Comparison of ENCODE assay signal across 10 mouse cellular contexts in the genomic region with DNA sequence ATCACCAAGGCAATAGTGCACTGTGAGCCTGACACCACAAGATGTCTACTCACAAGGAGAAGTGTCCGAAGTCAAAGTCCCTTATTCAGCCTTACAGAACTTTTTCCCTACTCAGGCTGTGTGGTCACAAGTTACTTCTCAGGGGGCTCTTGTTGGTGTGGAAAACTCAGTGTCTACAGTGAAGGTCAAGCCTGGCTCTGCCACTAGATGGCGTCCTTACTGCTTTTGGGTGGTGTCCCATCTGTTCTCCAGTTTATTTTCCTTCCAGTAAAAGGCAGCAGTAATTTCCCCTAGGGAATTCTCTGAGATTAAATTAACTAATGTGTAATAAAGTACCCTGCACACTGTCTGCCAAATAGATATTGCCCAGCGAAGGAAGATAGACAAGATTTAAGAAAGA.
DNase-seq lines count a peak whose midpoint lies in the region; ATAC-seq and TF ChIP-seq lines count a peak whose summit lies in the region.
"Had no signal": no experiment of that assay in that cellular context is flagged by ENCODE, and none has a peak within 500 bp of the region (broad histone marks: within the 10 kb centered on the region; RNA-seq: fewer than 3 reads in every experiment).

No protein-coding gene starts in this region.

- H3K9me3 ChIP-seq in lung, embryonic 14.5 days (ENCODE audit: low read depth, low read length): no peaks in the 10 kb centered on the region
- H3K9me3 ChIP-seq in limb, embryonic 10.5 days (replicated peaks): no peaks in the 10 kb centered on the region
- H3K9me3 ChIP-seq: limb, embryonic 12.5 days had no signal

- H3K4me1 ChIP-seq in lung, embryonic 14.5 days (ENCODE audit: insufficient read depth): no peaks in the 10 kb centered on the region
- no peaks in the 10 kb centered on the region for H3K4me1 ChIP-seq in limb, embryonic 10.5 days
- H3K4me1 ChIP-seq: limb, embryonic 12.5 days had no signal

- no peaks in the 10 kb centered on the region for H3K27me3 ChIP-seq in lung, embryonic 14.5 days (ENCODE audit: insufficient read depth, low read length)
- H3K27me3 ChIP-seq in limb, embryonic 10.5 days (ENCODE audit: low read depth, poor library complexity, severe bottlenecking): no peaks in the 10 kb centered on the region
- H3K27me3 ChIP-seq: limb, embryonic 12.5 days had no signal

- H3K4me2 ChIP-seq in lung, embryonic 14.5 days: no peak overlapping the region
- H3K4me2 ChIP-seq: limb, embryonic 12.5 days had no signal

- intact Hi-C loops in gastrocnemius, postnatal 36 days (cut with DNase I): no loop called here

- ATAC-seq in lung, embryonic 14.5 days (ENCODE audit: insufficient read depth): no peak
- ATAC-seq in monocyte, adult 5-6 weeks (replicated peaks; ENCODE audit: insufficient number of reproducible peaks, low FRiP score, low TSS enrichment, poor library complexity, severe bottlenecking): no peak

- H3K27ac ChIP-seq in lung, embryonic 14.5 days (ENCODE audit: low read depth): no peak overlapping the region
- no peak overlapping the region for H3K27ac ChIP-seq in limb, embryonic 10.5 days
- H3K27ac ChIP-seq: limb, embryonic 12.5 days had no signal

- no peaks in the 10 kb centered on the region for H3K36me3 ChIP-seq in lung, embryonic 14.5 days (ENCODE audit: insufficient read depth)
- H3K36me3 ChIP-seq in limb, embryonic 10.5 days: no peaks in the 10 kb centered on the region
- H3K36me3 ChIP-seq: limb, embryonic 12.5 days had no signal

- no peak overlapping the region for H3K9ac ChIP-seq in lung, embryonic 14.5 days
- H3K9ac ChIP-seq: limb, embryonic 12.5 days had no signal

- WGBS in lung, embryonic 14.5 days: 44% methylated on average over 3 of the region's 3 CpGs
- 55% methylated on average over 3 of the region's 3 CpGs for WGBS in limb, embryonic 10.5 days

- TF ChIP-seq CTCF in lung, embryonic 14.5 days (IDR thresholded peaks at IDR 0.05; ENCODE audit: low read depth): peak; percentile 51

- peak; percentile 9 to 13 for DNase-seq in adrenal gland, postnatal 36 days
- DNase-seq in adrenal gland, adult 2 months: no peak
- peak; percentile 62 for DNase-seq in lung, embryonic 14.5 days
- no peak for DNase-seq in lung, postnatal 4 days
- peak; percentile 35 for DNase-seq in embryo, embryonic 11 days
- peak; percentile 29 for DNase-seq in limb, embryonic 10.5 days (ENCODE audit: low spot score)
- DNase-seq in gastrocnemius, postnatal 36 days: no peak

- no peak overlapping the region for H3K4me3 ChIP-seq in lung, embryonic 14.5 days (ENCODE audit: low read depth, low read length)
- H3K4me3 ChIP-seq in limb, embryonic 10.5 days: no peak overlapping the region
- H3K4me3 ChIP-seq: erythroblast, embryonic 14.5 days; limb, embryonic 12.5 days had no signal

Comparison
In these comparisons a context has a peak if more than half of its experiments do, and no peak if none do; other contexts are left out.
1. DNase-seq: peak in adrenal gland, postnatal 36 days (2 of 2), lung, embryonic 14.5 days (single experiment), embryo, embryonic 11 days (single experiment) and limb, embryonic 10.5 days (single experiment); none in adrenal gland, adult 2 months (single experiment), lung, postnatal 4 days (0 of 2) and gastrocnemius, postnatal 36 days (0 of 2).